Mouse (Mus musculus) heart, embryonic 11.5 days (tissue): ENCODE measurements around the gene Dpy30. TPM values are rescaled to one million over a fixed set of nuclear protein-coding genes. Genes with fewer than 3 reads are reported as not detected.

ENCODE experiments used
- ATAC-seq: fragments of 200-750 bp; cut with Nextera tagmentation; replicated peaks from 2 replicates; pipeline ENCODE4 v1.8.0; 2017; ENCODE audit warnings: moderate library complexity; ENCODE audit not compliant: insufficient number of reproducible peaks, low FRiP score, low TSS enrichment
- H3K27ac ChIP-seq: fragments of 300-500 bp; sonication (generic); 2 replicates; pipeline ENCODE4 v1.5.1; 2014; ENCODE audit warnings: mild to moderate bottlenecking, low read depth, low read length
- H3K27me3 ChIP-seq: fragments of 300-500 bp; sonication (generic); 2 replicates; pipeline ENCODE4 v1.6.1; 2014; ENCODE audit warnings: mild to moderate bottlenecking, low read length, mixed read lengths; ENCODE audit not compliant: control insufficient read depth, insufficient read depth
- H3K36me3 ChIP-seq: fragments of 300-500 bp; sonication (generic); 2 replicates; pipeline ENCODE4 v1.6.1; 2014; ENCODE audit warnings: mild to moderate bottlenecking, low read length, moderate library complexity, mixed read lengths; ENCODE audit not compliant: control insufficient read depth, insufficient read depth
- H3K4me1 ChIP-seq: fragments of 300-500 bp; sonication (generic); 2 replicates; pipeline ENCODE4 v1.6.1; 2014; ENCODE audit warnings: low read length; ENCODE audit not compliant: control insufficient read depth, insufficient read depth
- H3K4me2 ChIP-seq: fragments of 300-500 bp; sonication (generic); 2 replicates; pipeline ENCODE4 v1.6.1; 2014; ENCODE audit warnings: mild to moderate bottlenecking, moderate library complexity
- H3K4me3 ChIP-seq: fragments of 300-500 bp; sonication (generic); 2 replicates; pipeline ENCODE4 v1.5.1; 2014; ENCODE audit warnings: low read depth, low read length
- H3K9ac ChIP-seq: fragments of 300-500 bp; sonication (generic); 2 replicates; pipeline ENCODE4 v1.6.1; 2014; ENCODE audit warnings: mild to moderate bottlenecking, low read depth, low read length, moderate library complexity
- H3K9me3 ChIP-seq: fragments of 300-500 bp; sonication (generic); replicated peaks from 2 replicates; pipeline ENCODE4 v1.6.1; 2016; ENCODE audit warnings: low read length; ENCODE audit not compliant: control insufficient read depth
- WGBS: fragments of 180-500 bp; shearing (Covaris S2); extraction: QIAGEN DNeasy Blood & Tissue Kit; methylation state at CpG from one replicate; pipeline ENCODE4 v1.1.7; 2014; ENCODE audit not compliant: insufficient replicate concordance; 5-methylcytosine and 5-hydroxymethylcytosine counted together
- polyA plus RNA-seq: library from polyadenylated mRNA; unstranded; fragments of >200 nt; fragmentation: Nextera tagmentation; extraction: Ambion mirVana; gene quantifications from 2 replicates; pipeline ENCODE4 v1.2.1, GENCODE M21; 2014

Gene Dpy30
- polyA plus RNA-seq, 1 experiment from 2014 or later = 209 TPM

DNA sequence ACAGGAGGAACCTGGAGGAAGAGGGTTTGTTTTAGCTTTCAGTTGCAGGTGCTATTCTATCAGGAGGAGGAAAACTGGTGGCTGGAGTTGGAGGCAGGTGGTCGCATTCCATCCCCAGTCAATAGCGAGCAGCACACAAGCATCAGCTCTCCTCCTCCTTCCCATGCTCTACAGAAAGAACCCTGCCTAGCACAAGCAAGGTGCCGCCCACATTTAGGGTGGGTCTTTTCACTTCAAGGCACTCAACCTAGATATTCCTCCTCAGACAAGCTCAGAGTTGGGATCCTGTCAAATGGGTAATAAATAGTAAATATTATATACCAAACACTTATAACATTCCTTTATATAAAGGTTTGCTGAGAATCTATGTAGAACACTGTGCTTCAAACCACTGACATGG is 33.5 kb downstream of the Dpy30 start:
- Histone ChIP-seq H3K27me3 (no peaks in the 10 kb centered on the region), H3K9me3 (no peaks in the 10 kb centered on the region), H3K36me3 (no peaks in the 10 kb centered on the region), H3K4me3 (no peak overlapping the region), H3K4me2 (no peak overlapping the region), H3K9ac (no peak overlapping the region), H3K27ac (no peak overlapping the region), H3K4me1 (peaks cover 19% of the 10 kb centered on the region; the same call in 1 of the 2 replicates)
- 80% methylated on average over 3 of the region's 3 CpGs for WGBS
- no peak for ATAC-seq

DNA sequence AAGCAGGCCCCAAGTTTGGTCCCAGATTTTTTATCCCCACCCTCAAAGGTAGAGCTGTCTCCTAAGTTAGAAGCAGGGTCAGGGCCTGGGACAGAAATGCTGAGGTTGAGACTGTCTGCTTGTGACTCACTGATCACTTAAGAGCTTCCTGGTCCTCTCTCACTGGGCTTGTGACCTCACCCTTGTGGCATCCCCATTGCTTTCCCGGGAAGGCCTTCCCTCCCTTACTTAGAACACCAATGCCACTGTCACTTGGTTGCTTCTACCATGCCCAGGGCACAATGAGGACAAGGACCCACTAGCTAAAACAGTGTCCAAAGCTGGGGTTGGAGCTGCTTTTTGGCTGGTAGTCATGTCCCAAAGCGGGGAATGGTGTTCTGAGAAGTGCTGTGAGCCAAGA is 35.1 kb downstream of the Dpy30 start:
- H3K27me3 ChIP-seq = no peaks in the 10 kb centered on the region
- no peaks in the 10 kb centered on the region for H3K36me3 ChIP-seq
- peaks cover 19% of the 10 kb centered on the region; the same call in 1 of the 2 replicates for H3K4me1 ChIP-seq
- no peak overlapping the region for H3K9ac ChIP-seq
- H3K4me2 ChIP-seq = no peak overlapping the region
- H3K27ac ChIP-seq = peak overlapping the region; percentile 18; the same call in 1 of the 2 replicates
- no peak for ATAC-seq
- WGBS = 55% methylated on average over 2 of the region's 2 CpGs
- no peak overlapping the region for H3K4me3 ChIP-seq
- no peaks in the 10 kb centered on the region for H3K9me3 ChIP-seq

DNA sequence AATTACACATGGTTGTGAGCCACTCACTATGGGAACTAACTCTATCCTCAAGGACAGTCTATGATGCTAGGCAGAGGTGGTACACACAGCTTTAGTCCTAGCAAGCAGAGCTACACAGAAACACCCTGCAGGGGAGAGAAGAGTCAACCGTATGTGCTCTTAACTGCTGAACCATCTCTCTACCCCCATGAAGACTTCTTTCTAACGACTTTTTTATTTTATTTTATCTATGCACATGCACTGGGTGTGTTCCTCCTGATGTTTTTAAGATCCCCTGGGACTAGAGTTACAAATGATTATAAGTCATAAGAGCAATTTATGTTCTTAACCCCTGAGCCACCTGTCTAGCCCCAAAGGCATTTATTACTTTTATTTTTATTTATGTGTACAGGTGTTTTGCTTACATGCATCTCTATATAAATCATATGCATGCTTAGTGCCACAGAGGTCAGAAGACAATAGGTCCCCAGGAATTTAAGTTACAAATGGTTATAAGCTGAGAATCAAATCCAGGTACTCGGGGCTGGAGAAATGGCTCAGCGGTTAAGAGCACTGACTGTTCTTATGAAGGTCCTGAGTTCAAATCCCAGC is 37.5 kb downstream of the Dpy30 start:
- no peak overlapping the region for H3K27ac ChIP-seq
- ATAC-seq = no peak
- 75% methylated on average over 4 of the region's 4 CpGs for WGBS
- no peaks in the 10 kb centered on the region for H3K9me3 ChIP-seq
- no peak overlapping the region for H3K9ac ChIP-seq
- no peaks in the 10 kb centered on the region for H3K36me3 ChIP-seq
- H3K27me3 ChIP-seq = no peaks in the 10 kb centered on the region
- H3K4me2 ChIP-seq = no peak overlapping the region
- H3K4me3 ChIP-seq = no peak overlapping the region
- peaks cover 12% of the 10 kb centered on the region; the same call in 1 of the 2 replicates for H3K4me1 ChIP-seq

DNA sequence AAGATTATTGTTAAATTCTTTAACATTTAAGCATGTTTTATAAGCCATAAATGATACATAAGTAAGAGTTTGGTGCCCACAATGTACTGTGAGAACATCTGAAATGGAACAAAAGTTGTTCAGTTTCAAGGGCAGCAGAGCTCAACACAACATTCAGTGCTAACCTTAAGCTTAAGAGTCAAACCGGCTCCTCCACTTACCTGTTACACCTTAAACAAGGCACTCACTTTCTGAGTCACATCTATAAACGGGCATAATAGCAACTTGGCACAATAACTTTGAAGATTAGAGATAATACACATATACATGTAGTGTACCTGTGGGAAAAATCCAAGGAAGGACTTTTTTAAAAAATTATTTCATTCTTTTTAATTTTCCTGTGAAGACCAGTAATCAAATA is 38.0 kb downstream of the Dpy30 start:
- no peaks in the 10 kb centered on the region for H3K9me3 ChIP-seq
- no peak overlapping the region for H3K4me3 ChIP-seq
- no peak for ATAC-seq
- H3K27ac ChIP-seq = no peak overlapping the region
- H3K4me1 ChIP-seq = peaks cover 7% of the 10 kb centered on the region; the same call in 1 of the 2 replicates
- no peak overlapping the region for H3K9ac ChIP-seq
- 81% methylated on average over 2 of the region's 2 CpGs for WGBS
- H3K27me3 ChIP-seq = no peaks in the 10 kb centered on the region
- H3K4me2 ChIP-seq = no peak overlapping the region
- H3K36me3 ChIP-seq = no peaks in the 10 kb centered on the region

DNA sequence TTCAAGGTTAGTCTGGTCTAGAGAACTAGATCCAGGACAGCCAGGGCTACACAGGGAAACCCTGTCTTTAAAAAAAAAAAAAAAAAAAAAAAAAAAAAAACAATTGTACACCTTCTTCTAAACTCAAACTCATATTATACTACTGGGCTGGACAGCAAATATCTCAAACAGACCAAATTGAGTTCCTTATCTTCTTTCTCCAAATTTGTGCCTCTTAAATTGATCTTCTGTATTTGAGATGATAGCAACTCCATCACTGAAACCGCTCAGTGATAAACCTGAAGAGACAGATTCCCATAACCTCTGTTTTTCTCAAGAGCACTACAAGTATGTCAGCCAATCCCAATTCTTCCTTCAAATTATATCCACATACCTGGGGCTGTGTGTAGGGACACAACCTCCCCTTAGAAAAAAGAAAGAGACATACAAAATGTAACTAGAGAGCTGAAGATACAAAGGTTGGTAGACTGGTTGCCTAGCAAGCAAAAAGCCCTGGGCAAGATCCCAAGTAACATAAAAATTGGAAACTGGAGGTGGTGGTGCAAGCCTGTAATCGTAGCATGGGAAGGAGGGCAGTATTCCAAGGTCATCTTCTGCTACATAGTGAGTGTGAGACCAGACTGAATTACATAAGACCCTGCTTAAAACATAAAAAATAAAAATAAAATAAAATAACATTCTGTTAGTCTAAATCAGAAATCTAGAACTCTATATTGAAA is 39.2 kb downstream of the Dpy30 start:
- Histone ChIP-seq H3K9me3 (no peaks in the 10 kb centered on the region), H3K9ac (no peak overlapping the region), H3K4me3 (no peak overlapping the region), H3K27ac (no peak overlapping the region), H3K4me1 (peaks cover 9% of the 10 kb centered on the region; the same call in 1 of the 2 replicates), H3K4me2 (no peak overlapping the region), H3K36me3 (no peaks in the 10 kb centered on the region), H3K27me3 (no peaks in the 10 kb centered on the region)
- no peak for ATAC-seq
- WGBS = 84% methylated on average over 2 of the region's 2 CpGs

DNA sequence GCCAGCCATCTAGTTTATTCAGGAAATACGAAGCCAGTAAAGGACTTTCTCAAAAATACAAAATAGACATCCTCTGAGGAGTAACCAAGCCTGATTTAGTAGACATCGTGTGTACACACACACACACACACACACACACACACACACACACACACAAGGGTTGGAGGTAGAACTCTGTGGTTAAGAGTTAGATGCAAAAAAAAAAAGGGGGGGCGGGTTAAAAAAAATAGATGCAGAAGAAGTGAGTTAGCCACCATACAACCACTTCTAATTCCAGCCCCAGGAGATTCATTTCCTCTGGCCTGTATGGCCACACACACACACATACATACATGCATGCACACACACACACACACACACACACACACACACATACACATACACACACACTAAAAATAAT is 41.7 kb downstream of the Dpy30 start:
- H3K36me3 ChIP-seq = no peaks in the 10 kb centered on the region
- H3K4me1 ChIP-seq = peaks cover 7% of the 10 kb centered on the region; the same call in 1 of the 2 replicates
- H3K27ac ChIP-seq = no peak overlapping the region
- 91% methylated on average over 3 of the region's 3 CpGs for WGBS
- no peak overlapping the region for H3K4me2 ChIP-seq
- H3K9me3 ChIP-seq = no peaks in the 10 kb centered on the region
- H3K9ac ChIP-seq = no peak overlapping the region
- no peaks in the 10 kb centered on the region for H3K27me3 ChIP-seq
- no peak for ATAC-seq
- no peak overlapping the region for H3K4me3 ChIP-seq

DNA sequence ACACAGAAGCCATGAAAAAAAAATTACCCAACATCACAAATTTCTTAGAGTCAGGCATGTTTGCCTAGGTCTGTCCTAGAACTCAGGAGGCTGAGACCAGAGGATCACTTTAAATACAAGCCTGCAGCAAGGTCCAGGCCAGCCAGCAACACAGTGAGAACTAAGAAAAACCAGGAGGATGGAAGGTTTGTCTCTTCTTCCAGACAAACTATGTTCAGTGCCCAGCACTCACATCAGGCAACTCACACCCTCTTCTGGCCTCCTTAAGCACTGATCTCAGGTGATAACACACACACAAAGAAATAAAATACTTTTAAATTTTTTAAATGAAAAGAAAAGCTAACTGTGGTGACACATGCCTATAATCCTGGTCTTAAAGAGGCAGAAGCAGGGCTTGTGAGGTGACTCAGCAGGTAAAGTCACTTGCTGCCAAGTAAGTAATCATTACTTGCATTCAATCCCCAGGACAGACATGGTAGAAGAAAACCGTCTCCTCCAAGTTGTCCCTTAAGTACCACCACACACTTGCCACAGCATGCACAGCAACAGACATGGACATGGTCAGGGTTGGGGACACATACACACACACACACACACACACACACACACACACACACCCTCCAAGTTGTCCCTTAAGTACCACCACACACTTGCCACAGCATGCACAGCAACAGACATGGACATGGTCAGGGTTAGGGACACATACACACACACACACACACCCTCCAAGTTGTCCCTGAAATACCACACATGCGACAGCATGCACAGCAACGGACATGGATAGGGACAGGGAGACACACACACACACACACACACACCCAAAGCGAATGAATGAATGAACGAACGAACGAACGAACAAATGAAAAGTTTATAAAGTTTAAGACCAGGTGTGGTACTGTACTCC is 44.5 kb downstream of the Dpy30 start:
- no peak for ATAC-seq
- Histone ChIP-seq H3K27ac (0 out of 2 replicates have a peak overlapping the region, but pooled peaks have one; percentile 15), H3K4me3 (no peak overlapping the region), H3K9me3 (no peaks in the 10 kb centered on the region), H3K4me2 (no peak overlapping the region), H3K9ac (no peak overlapping the region), H3K4me1 (peaks cover 7% of the 10 kb centered on the region; the same call in 1 of the 2 replicates), H3K27me3 (no peaks in the 10 kb centered on the region), H3K36me3 (no peaks in the 10 kb centered on the region)
- WGBS = 92% methylated on average over 8 of the region's 8 CpGs

DNA sequence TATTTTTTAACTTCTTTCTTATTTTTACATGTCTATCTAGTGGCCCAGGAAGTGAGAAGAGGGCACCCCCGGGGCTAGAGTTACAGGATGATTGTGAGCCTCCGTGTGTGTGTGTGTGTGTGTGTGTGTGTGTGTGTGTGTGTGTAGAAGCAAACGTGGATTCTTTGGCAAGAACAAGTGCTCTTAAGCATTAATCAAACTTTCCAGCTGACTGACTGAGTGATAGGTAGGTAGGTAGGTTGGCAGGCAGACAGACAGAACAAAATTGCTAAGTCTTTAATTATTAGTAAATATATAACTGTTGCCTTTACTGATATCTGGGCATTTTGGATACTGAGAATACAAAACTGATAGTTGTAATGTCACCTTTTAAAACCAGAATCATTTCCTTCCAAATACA is 49.3 kb downstream of the Dpy30 start:
- Histone ChIP-seq H3K9ac (no peak overlapping the region), H3K27ac (no peak overlapping the region), H3K27me3 (no peaks in the 10 kb centered on the region), H3K4me3 (no peak overlapping the region), H3K9me3 (no peaks in the 10 kb centered on the region), H3K4me1 (peaks cover 8% of the 10 kb centered on the region; the same call in 1 of the 2 replicates), H3K36me3 (no peaks in the 10 kb centered on the region), H3K4me2 (no peak overlapping the region)
- 65% methylated on average over 3 of the region's 3 CpGs for WGBS
- no peak for ATAC-seq
